Comparison of ENCODE assay signal across 8 mouse cellular contexts in genomic region chr6:83087205-83087925, GRCm38 (mm10). TPM values are rescaled to one million over a fixed set of nuclear protein-coding genes. Genes with fewer than 3 reads are reported as not detected.
DNase-seq lines count a peak whose midpoint lies in the region; ATAC-seq and TF ChIP-seq lines count a peak whose summit lies in the region.

No protein-coding gene starts in this region.

- no peak for ATAC-seq in intestine, embryonic 16.5 days
- ATAC-seq in lung, embryonic 16.5 days (ENCODE audit: low read depth): peak; percentile 8; the same call in 1 of the 2 replicates

- H3K27ac ChIP-seq in left cerebral cortex, adult 2 months: no peak overlapping the region
- no peak overlapping the region for H3K27ac ChIP-seq in intestine, embryonic 16.5 days (ENCODE audit: low read length)
- no peak overlapping the region for H3K27ac ChIP-seq in lung, embryonic 16.5 days (ENCODE audit: low read length)

- H3K4me1 ChIP-seq in intestine, embryonic 16.5 days (ENCODE audit: control insufficient read depth, insufficient read depth, low read length): peaks cover 16% of the 10 kb centered on the region
- peaks cover 12% of the 10 kb centered on the region for H3K4me1 ChIP-seq in lung, embryonic 16.5 days (replicated peaks; ENCODE audit: control insufficient read depth, insufficient read depth, low read length)

- H3K9ac ChIP-seq in intestine, embryonic 16.5 days (ENCODE audit: low read depth, low read length): no peak overlapping the region
- H3K9ac ChIP-seq in lung, embryonic 16.5 days (ENCODE audit: low read length): peak overlapping the region; percentile 27; the same call in 1 of the 2 replicates

- no peak for TF ChIP-seq CTCF in left cerebral cortex, adult 2 months (IDR thresholded peaks at IDR 0.05)

- H3K36me3 ChIP-seq in intestine, embryonic 16.5 days (ENCODE audit: control insufficient read depth, insufficient read depth, low read length): no peaks in the 10 kb centered on the region
- H3K36me3 ChIP-seq in lung, embryonic 16.5 days (ENCODE audit: control insufficient read depth, insufficient read depth, low read length): no peaks in the 10 kb centered on the region

- H3K4me3 ChIP-seq in left cerebral cortex, adult 2 months: peak overlapping the region; percentile 23; the same call in 1 of the 2 replicates
- H3K4me3 ChIP-seq in intestine, embryonic 16.5 days (ENCODE audit: low read length): peak overlapping the region; percentile 32
- H3K4me3 ChIP-seq in lung, embryonic 16.5 days (ENCODE audit: low read length): peak overlapping the region; percentile 32

- DNase-seq in left cerebral cortex, adult 2 months (ENCODE audit: extremely low spot score in 1 of 2, low spot score in 2 of 2): no peak
- DNase-seq in left cerebral cortex, postnatal 4 days: no peak
- DNase-seq in gastrocnemius, postnatal 14 days: peak; percentile 58
- no peak for DNase-seq in right cerebral cortex, postnatal 14 days
- no peak for DNase-seq in adipocyte (ENCODE audit: low spot score)
- no peak for DNase-seq in layer of hippocampus, adult 11-12 months (ENCODE audit: low spot score)

- 3% methylated on average over 47 of the region's 47 CpGs for WGBS in intestine, embryonic 16.5 days
- WGBS in lung, embryonic 16.5 days: 2% methylated on average over 47 of the region's 47 CpGs

- intact Hi-C loops in left cerebral cortex, adult 2 months (cut with DNase I): no loop called here
- intact Hi-C loops in left cerebral cortex, postnatal 4 days (cut with DNase I): no loop called here
- intact Hi-C loops in gastrocnemius, postnatal 14 days (cut with DNase I; ENCODE audit: low total_unique reads): no loop called here

- no peaks in the 10 kb centered on the region for H3K9me3 ChIP-seq in intestine, embryonic 16.5 days (ENCODE audit: control insufficient read depth, low read length)
- no peaks in the 10 kb centered on the region for H3K9me3 ChIP-seq in lung, embryonic 16.5 days (ENCODE audit: control insufficient read depth, low read length)

- H3K4me2 ChIP-seq in intestine, embryonic 16.5 days (ENCODE audit: low read depth, low read length): peak overlapping the region; percentile 33
- peak overlapping the region; percentile 43 for H3K4me2 ChIP-seq in lung, embryonic 16.5 days (ENCODE audit: low read depth, low read length)

- H3K27me3 ChIP-seq in intestine, embryonic 16.5 days (replicated peaks; ENCODE audit: control insufficient read depth, insufficient read depth, low read length): peaks cover 69% of the 10 kb centered on the region
- H3K27me3 ChIP-seq in lung, embryonic 16.5 days (ENCODE audit: control insufficient read depth, insufficient read depth, low read depth, low read length): peaks cover 66% of the 10 kb centered on the region

RNA-seq across cellular contexts. Expression of gene Lbx2, which starts 1.2 kb away (rescaled TPM):
- total RNA-seq in left cerebral cortex, adult 2 months (2021): 1 to 10 TPM in 1 of 2 experiments, not detected in 1; 1.9 TPM
- not detected for total RNA-seq in left cerebral cortex, postnatal 4 days (2021)
- total RNA-seq in gastrocnemius, postnatal 14 days (2021): under 1 TPM in 1 of 2 experiments, not detected in 1; 0.49 TPM
- 0.58 and 0.62 TPM in 2 replicates for polyA plus RNA-seq in intestine, embryonic 16.5 days (2015; fragmentation: Nextera tagmentation; extraction: Ambion mirVana)
- polyA plus RNA-seq in lung, embryonic 16.5 days (2015; fragmentation: Nextera tagmentation; extraction: Ambion mirVana): 0.59 and 0.89 TPM in 2 replicates

RNA-seq across cellular contexts. Expression of gene Pcgf1, which starts 9.7 kb away (rescaled TPM):
- 10 to 100 TPM; 24.3 to 27.0 TPM for total RNA-seq in left cerebral cortex, adult 2 months (2021)
- 10 to 100 TPM; 16.8 to 23.3 TPM for total RNA-seq in left cerebral cortex, postnatal 4 days (2021)
- 1 to 10 TPM; 6.8 to 7.0 TPM for total RNA-seq in gastrocnemius, postnatal 14 days (2021)
- polyA plus RNA-seq in intestine, embryonic 16.5 days (2015; fragmentation: Nextera tagmentation; extraction: Ambion mirVana): 27.2 and 29.7 TPM in 2 replicates
- polyA plus RNA-seq in lung, embryonic 16.5 days (2015; fragmentation: Nextera tagmentation; extraction: Ambion mirVana): 31.7 and 32.5 TPM in 2 replicates

RNA-seq across cellular contexts. Expression of gene Ccdc142, which starts 14.0 kb away (rescaled TPM):
- 1 to 10 TPM; 6.8 to 7.8 TPM for total RNA-seq in left cerebral cortex, adult 2 months (2021)
- total RNA-seq in left cerebral cortex, postnatal 4 days (2021): 10 to 100 TPM; 12.0 to 18.4 TPM
- total RNA-seq in gastrocnemius, postnatal 14 days (2021): 1 to 10 TPM in 1 of 2 experiments, not detected in 1; 1.2 TPM
- polyA plus RNA-seq in intestine, embryonic 16.5 days (2015; fragmentation: Nextera tagmentation; extraction: Ambion mirVana): 1.7 and 3.0 TPM in 2 replicates
- 1.1 and 3.7 TPM in 2 replicates for polyA plus RNA-seq in lung, embryonic 16.5 days (2015; fragmentation: Nextera tagmentation; extraction: Ambion mirVana)

RNA-seq across cellular contexts. Expression of gene Gm42688, which starts 14.1 kb away (rescaled TPM):
- 1 to 10 TPM; 4.6 to 6.9 TPM for total RNA-seq in left cerebral cortex, adult 2 months (2021)
- 10 to 100 TPM in 1 of 2 experiments, 1 to 10 TPM in 1; 9.7 to 11.3 TPM for total RNA-seq in left cerebral cortex, postnatal 4 days (2021)
- under 1 TPM; 0.88 to 1.00 TPM for total RNA-seq in gastrocnemius, postnatal 14 days (2021)
- 1.7 and 2.0 TPM in 2 replicates for polyA plus RNA-seq in intestine, embryonic 16.5 days (2015; fragmentation: Nextera tagmentation; extraction: Ambion mirVana)
- 2.2 and 2.9 TPM in 2 replicates for polyA plus RNA-seq in lung, embryonic 16.5 days (2015; fragmentation: Nextera tagmentation; extraction: Ambion mirVana)

RNA-seq across cellular contexts. Expression of gene Tlx2, which starts 17.3 kb away (rescaled TPM):
- not detected for total RNA-seq in left cerebral cortex, adult 2 months (2021)
- total RNA-seq in left cerebral cortex, postnatal 4 days (2021): not detected
- not detected for total RNA-seq in gastrocnemius, postnatal 14 days (2021)
- polyA plus RNA-seq in intestine, embryonic 16.5 days (2015; fragmentation: Nextera tagmentation; extraction: Ambion mirVana): 9.3 and 10.4 TPM in 2 replicates
- polyA plus RNA-seq in lung, embryonic 16.5 days (2015; fragmentation: Nextera tagmentation; extraction: Ambion mirVana): 0.52 and 0.79 TPM in 2 replicates
